Mouse (Mus musculus): ENCODE measurements around the gene Vasn. TPM values are rescaled to one million over a fixed set of nuclear protein-coding genes. Genes with fewer than 3 reads are reported as not detected.

Gene Vasn
- total RNA-seq (2023): 0.32 TPM in 2 replicates

GRCm38 (mm10) chr16:4639831-4640237 lies at the start of gene Vasn, which contains the start of gene Dnaja3:
Vasn (plus strand) TSS chr16:4639941.
Dnaja3 (plus strand) TSS chr16:4639989.

DNA sequence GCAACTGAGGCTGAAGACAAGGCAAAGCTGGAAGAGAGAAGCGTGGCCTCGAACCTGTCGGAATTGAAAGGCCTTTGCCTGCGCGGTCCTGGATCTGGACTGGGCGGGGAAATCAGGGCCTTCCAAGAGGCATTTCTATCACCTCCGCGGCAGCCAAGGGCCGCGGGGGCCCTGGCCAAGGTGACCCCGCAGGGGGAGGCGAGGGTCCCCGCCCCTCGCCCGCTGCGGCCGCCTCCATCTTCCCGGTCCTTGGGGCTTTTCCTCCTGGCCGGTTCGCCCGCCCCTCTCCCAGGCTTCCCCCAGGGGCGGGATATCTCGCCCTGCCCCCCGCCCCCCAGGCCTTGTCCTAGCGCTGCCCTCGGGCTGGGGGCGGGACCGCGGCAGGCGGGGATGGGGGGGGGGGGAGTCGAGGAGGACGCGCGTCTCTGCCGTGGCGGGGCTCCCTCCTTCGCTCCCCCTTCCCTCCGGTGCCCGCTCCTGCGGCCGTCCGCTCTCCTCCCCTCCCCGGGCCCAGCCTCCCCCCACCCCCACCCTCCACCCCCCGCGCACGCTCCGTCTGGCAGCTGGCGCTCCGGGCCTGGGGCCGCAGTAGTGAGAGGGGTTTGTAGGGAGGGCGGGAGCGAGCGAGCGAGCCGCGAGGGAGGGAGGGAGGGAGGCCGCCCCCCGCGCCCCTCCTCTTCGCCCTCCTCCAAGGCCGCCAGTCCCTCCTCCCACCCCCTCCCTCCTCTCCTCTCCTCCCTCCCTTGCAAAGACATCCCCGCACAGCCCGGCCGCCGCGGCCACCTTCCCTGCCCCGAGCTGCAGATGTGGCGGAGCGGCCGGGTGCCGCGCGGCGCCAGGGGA lies 45.5 kb upstream of the Vasn start, which contains the start of gene Glis2:
Gene Glis2, plus strand, starts transcription at position 743 of the 843 bp plus-strand sequence.

GRCm38 (mm10) chr16:4624481-4625110 lies 15.1 kb upstream of the Vasn start, which contains the start of gene Pam16:
Pam16 (minus strand) TSS chr16:4624988.

GRCm38 (mm10) chr16:4679121-4680018 lies 39.6 kb downstream of the Vasn start, which contains the start of gene Coro7:
Coro7 (minus strand) TSS chr16:4679777.

Other genes starting within 250 kb of the Vasn start
- 7.2 and 12.5 TPM in 2 replicates for gene Adcy9, start 219.4 kb upstream of the Vasn start, total RNA-seq (2023)
- gene Srl, start 98.1 kb upstream of the Vasn start, total RNA-seq (2023): 0.41 and 0.64 TPM in 2 replicates
- gene Tfap4, start 80.1 kb upstream of the Vasn start, total RNA-seq (2023): 6.7 and 8.5 TPM in 2 replicates
- gene Glis2, start 45.2 kb upstream of the Vasn start, total RNA-seq (2023): 0.38 and 0.88 TPM in 2 replicates
- gene Pam16, start 15.0 kb upstream of the Vasn start, total RNA-seq (2023): 28.9 and 42.8 TPM in 2 replicates
- gene Dnaja3, start within 50 bp of the Vasn start, total RNA-seq (2023): 6.0 TPM in 2 replicates
- 229 and 325 TPM in 2 replicates for gene Coro7, start 39.8 kb downstream of the Vasn start, total RNA-seq (2023)
- 12.3 and 12.5 TPM in 2 replicates for gene Nmral1, start 79.4 kb downstream of the Vasn start, total RNA-seq (2023)
- gene Hmox2, start 86.4 kb downstream of the Vasn start, total RNA-seq (2023): 38.0 and 39.2 TPM in 2 replicates
- gene Cdip1, start 150.4 kb downstream of the Vasn start, total RNA-seq (2023): 17.8 and 20.7 TPM in 2 replicates
- gene 4930562C15Rik, start 195.5 kb downstream of the Vasn start, total RNA-seq (2023): not detected in 2 replicates
- 53.8 and 60.0 TPM in 2 replicates for gene Ubald1, start 240.4 kb downstream of the Vasn start, total RNA-seq (2023)
- 55.0 and 72.6 TPM in 2 replicates for gene Mgrn1, start 246.3 kb downstream of the Vasn start, total RNA-seq (2023)

Measured in neutrophil, adult 65 days (primary cell).